Mouse (Mus musculus) layer of hippocampus, adult 2 months (tissue): ENCODE data around the gene Usp44. TPM values are rescaled to one million over a fixed set of nuclear protein-coding genes. Genes with fewer than 3 reads are reported as not detected.
A peak's percentile ranks its signal among the peaks of the same experiment; 100 is the strongest.
"Not testable (repeated sequence)": the region's sequence is repeated elsewhere in the genome, so short reads cannot be mapped to it uniquely, and the experiment has no call there.

Experiments
- DNase-seq, 2 experiments: peaks; one replicate each; pipeline ENCODE4 v3.0.0; 2022; ENCODE audit warnings: low spot score in 2 of 2
- H3K27ac ChIP-seq: fragments of 200-600 bp; 2 replicates; pipeline ENCODE4 v1.8.1; 2022
- H3K4me3 ChIP-seq: fragments of 200-600 bp; 2 replicates; pipeline ENCODE4 v1.8.1; 2022; ENCODE audit warnings: mild to moderate bottlenecking
- CTCF ChIP-seq: fragments of 200-600 bp; conservative IDR thresholded peaks from 2 replicates; pipeline ENCODE4 v1.8.1; 2022; ENCODE audit warnings: antibody characterized with exemption, mild to moderate bottlenecking, moderate library complexity
- long read RNA-seq, 2 experiments: library from polyadenylated mRNA; stranded (forward); transcript quantifications; one replicate each; pipeline ENCODE4 v2.0.0; 2021; ENCODE audit warnings: borderline mapping rate in 2 of 2
- total RNA-seq, 2 experiments: library from RNA; stranded (reverse); gene quantifications; 2 replicates each; pipeline ENCODE4 v1.2.3; 2021

Gene Usp44
- not detected for total RNA-seq
- long read RNA-seq, experiment 1: 0 reads
- long read RNA-seq, experiment 2: 0 reads

DNA sequence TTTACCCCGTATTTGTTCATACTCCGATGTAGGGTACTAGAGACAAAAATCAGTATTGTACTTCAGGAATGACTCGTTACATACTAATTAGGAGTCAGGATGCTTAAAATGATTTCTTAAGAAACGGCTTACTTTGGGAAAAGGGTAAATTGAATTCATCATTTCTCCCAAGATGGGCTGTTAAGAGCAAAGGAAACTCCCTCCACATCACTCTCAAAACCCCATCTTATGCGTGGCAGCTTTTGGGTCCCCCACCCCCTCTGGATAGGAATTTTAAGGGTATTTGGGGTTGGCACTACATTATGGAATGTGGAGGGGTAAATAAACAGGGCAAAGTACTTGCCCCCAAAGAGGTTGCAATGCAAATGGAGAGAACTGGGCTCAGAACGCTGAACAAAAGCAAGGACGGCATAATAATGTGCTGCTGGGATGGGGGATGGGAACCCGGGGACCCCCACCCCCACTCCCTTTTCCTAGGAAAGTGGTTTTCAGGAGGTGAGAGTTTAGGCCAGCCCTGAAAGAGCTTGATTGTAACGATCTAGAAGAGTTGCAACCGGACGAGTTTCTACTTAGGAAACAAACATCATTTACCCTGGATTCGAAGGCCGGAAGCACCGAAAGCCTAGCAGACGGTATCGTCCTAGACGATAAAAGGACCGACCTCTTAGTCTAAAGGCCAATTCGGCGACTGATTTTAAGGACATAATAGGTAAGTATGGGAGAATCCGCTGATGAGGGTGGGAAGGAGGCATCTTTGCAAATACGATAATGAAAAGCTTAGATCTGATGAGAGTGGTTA is at the start of gene Usp44:
TSS of gene Usp44 (plus strand) at position 625 of the 799 bp plus-strand sequence.
- no peak for DNase-seq
- Histone ChIP-seq H3K4me3 (no peak within 1 kb of the TSS), H3K27ac (no peak within 1 kb of the TSS)
- TF ChIP-seq CTCF: no peak

DNA sequence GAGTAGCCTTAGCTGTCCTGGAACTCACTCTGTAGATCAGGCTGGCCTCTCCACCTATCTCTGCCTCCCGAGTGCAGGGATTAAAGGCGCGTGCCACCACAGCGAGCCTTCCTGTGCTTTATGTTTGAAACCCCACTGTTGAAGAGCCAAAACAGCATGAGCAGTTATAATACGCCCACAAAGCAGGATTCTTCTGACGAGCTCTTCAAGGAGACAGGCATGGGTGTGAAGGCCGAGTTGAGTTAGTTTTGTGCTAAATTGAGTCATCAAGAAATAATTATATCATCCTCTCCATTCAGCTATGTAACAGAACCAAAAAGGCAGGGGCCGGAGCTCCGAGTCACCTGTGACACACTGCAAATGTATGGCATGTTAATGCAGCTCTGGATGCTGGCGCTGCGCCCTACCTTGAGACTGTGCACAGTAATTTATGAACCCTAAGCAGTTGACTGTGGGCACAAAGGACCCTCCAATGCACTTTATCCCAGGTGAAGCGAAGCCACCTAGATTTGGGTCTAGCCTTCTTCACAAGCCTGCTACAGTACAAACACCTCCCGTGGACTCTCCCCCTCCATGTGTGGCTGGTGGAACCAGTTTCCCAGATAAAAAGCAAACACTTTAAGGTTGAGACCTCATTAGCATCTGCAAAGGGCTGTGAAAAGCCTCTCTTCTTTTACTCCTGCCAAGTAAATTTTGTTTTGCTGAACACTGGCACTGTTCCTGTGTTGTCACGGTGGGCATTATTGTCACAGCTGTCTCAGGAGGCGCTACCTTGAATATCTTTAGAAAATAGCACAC is 47.9 kb upstream of the Usp44 start:
- DNase-seq: no peak
- no peak overlapping the region for H3K4me3 ChIP-seq
- no peak overlapping the region for H3K27ac ChIP-seq
- no peak for TF ChIP-seq CTCF

DNA sequence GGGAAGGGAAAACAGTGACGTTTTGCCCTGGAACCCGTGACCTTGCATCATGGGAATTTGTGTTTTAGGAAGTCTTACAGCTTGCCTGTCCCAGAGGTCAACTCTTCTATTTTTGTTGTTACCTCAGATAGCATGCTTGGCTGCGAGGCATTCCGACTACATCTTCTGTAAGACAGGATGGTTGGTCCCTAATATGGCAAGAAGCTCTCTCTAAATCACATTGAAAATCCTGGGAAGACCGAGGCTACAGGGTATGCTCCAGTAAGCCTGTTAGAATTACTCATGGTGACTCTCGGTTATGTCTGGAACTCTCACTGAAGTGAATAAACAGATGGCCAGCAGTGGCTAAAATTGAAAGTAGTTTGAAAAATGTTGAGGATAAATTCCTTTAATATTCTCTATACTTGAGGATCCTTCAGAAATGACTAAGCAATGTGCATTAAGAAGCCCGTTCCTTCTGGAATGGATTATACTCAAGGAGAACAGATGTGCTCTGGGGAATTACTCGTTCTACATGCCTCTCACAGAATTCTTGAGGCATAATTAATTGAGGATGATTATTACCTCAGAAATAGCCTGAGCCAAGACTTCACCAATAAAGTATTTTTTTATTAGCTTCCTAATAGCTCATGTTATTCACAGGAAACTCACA is 31.5 kb upstream of the Usp44 start:
- H3K27ac ChIP-seq: no peak overlapping the region
- no peak for TF ChIP-seq CTCF
- no peak for DNase-seq
- H3K4me3 ChIP-seq: no peak overlapping the region

DNA sequence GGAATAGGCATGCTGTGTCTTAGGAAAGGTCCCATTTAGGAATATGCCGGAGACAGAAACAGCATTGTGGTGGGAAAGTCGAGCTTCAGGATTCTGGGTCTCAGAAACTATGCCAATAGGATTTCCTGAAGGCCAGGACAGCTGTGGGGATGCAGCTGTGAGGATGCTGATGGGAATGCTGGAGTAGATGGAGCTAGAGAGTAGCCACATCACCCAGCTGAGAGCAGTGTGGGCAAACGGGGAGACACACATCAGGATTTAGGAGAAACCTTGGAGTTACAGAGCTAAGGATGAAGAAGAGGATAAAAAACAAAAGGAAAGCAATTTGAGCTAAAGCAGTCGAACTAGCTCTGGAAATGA is 31.0 kb upstream of the Usp44 start:
- DNase-seq: no peak
- Histone ChIP-seq H3K27ac (no peak overlapping the region), H3K4me3 (no peak overlapping the region)
- no peak for TF ChIP-seq CTCF

DNA sequence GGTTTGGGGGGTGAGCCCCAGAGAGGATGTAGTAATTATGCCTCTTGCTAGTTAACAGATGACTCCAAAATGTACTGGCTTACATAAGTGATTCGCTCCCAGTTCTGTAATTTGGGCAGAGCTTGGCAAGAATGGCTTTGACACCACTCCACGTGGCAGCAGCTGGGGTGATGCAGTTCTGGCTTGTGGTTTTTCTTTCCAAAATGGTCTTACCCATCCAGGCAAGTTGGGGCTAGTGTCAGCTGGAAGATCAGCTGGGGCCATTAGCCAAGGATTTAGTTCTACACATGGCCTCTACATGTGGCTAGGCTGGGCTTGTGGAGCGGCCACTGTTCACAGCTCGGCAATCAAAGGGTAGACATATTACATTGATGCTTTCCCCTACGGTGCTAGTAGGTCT is 30.5 kb upstream of the Usp44 start:
- DNase-seq: no peak
- Histone ChIP-seq H3K4me3 (no peak overlapping the region), H3K27ac (no peak overlapping the region)
- TF ChIP-seq CTCF: no peak

DNA sequence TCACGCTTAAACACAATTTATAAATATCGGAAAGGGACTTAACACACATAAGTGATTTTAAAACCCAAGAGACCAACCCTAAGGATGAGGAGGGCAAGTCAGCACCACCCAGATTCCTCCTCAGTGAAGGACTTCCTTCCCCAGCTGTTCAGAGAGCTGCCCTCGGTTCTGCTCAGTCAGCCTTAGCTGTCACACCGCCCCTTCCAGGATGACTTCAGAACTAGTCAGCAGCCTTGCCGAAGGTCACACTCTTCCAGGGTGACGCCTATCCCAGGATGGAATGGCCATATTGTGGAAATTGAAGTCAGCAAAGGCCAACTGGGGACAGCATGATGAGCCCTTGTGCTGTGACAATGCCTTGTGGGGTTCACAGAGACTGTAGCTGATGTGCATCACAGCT is 28.2 kb upstream of the Usp44 start:
- no peak overlapping the region for H3K27ac ChIP-seq
- no peak for DNase-seq
- H3K4me3 ChIP-seq: no peak overlapping the region
- TF ChIP-seq CTCF: no peak

DNA sequence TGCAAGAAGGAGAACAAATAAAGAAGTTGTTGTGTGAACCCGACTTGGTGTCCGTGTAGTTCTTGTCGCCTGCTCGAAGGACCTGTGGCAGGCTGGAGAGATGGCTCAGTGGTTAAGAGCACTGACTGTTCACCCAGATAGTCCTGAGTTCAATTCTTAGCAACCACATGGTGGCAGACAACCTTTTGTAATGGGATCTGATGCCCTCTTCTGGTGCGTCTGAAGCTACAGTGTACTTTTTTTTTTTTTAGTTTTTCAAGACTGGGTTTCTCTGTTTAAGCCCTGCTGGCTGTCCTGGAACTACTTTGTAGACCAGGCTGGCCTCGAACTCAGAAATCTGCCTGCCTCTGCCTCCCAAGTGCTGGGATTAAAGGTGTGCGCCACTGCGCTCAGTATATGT is 21.9 kb upstream of the Usp44 start:
- TF ChIP-seq CTCF: peak; percentile 24
- not testable (repeated sequence) for H3K27ac ChIP-seq, DNase-seq, H3K4me3 ChIP-seq

DNA sequence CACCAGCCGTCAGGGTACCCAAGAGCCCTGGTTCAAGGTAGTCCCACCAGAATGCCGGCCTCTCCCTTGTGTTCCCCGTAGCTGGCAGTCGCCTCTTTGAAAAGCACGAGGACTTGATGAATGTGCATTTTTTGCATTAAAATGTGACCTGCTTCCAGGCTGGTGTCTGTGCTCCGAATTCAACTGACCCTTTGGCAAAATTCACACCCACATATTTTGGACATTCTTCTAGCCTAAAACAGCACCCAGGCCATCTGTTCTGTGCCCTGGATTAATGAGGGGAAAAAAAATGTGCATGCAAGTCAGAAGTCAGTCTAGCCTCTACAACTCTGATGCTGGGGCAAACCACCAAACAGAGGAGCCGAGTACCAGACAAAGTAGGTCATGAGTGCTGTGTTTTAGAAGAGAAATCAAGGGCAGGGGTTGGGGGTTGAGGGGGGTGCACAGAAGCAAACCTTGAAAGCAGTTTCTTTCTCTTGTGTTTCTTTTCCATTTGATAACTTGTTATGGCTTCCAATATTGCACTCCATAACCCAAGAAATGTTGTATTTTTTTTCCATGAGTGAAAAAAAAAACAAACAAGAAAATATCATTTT is 20.7 kb upstream of the Usp44 start:
- no peak overlapping the region for H3K4me3 ChIP-seq
- no peak for TF ChIP-seq CTCF
- no peak for DNase-seq
- H3K27ac ChIP-seq: no peak overlapping the region

DNA sequence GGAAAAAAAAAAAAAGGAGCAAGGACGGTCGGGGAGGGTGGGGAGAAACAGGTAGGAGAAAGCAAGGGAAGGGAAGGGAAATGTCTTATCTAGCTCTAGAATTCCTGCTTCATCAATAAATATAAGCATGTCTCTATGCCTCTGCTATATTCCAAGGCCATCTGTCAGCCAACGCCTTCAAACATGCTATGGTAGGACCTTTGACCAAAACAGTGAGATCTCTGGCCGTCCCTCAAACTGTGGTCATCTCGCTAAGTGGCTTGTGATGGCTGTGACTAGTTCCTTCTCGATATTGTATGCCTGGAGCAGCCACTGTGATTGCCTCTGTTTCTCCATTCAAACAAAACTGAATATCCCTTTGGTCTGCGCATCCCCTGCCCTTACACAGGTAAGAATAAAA is 19.3 kb upstream of the Usp44 start:
- no peak for DNase-seq
- no peak for TF ChIP-seq CTCF

DNA sequence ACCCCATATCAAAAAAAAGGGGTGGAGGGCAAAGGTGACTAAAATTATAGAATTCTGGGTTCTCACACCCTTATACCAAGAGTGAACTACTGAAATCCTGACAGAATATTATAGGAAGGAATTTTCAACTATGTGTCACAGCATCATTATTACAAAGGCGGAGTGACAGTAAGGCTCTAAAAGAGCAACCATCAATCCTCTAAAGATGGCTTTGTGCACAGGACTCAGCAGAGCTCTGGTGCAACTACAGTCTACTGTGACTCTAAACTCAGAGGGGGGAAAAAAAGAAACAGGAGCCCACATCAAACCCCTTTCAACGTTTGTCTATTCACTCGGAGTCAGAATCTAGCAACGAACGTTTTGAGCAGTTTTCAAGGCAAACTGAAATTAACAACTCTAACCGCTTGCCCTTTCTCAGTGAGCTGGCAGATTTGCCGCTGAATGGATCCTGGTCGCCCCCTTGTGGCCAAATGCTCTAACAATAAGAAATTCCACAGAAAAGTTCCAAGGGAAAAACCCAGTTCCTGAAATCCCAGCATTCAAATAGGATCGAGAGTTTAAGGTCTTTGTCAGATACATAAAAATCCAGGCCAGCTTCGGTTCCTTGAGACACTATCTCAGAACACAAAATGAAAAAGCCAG is 18.5 kb upstream of the Usp44 start:
- H3K4me3 ChIP-seq: peak overlapping the region; percentile 44
- no peak overlapping the region for H3K27ac ChIP-seq
- peak; percentile 91 for TF ChIP-seq CTCF
- peak; percentile 71 to 92 for DNase-seq

More for the DNA sequence above, 19.3 kb upstream of the Usp44 start:
- Histone ChIP-seq H3K4me3 (no peak overlapping the region), H3K27ac (no peak overlapping the region)

DNA sequence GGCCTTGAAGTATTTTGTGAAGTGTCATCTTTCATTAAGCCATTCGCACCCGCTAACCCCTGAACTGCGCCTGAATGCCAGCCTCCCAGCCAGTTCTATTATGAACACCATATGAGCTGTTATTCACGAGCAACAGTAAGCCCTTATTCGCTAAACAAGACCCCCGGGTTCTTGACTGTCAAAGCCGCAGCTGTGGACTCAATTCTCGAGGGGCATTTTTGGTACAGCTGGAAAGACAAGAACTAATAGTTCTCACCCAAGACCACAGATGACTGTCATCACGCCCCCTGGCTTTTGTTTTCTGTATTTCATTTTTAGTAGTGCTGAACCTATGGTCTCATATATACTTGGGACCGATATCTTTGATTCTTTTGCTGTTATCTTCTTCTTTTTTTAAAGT is 17.6 kb upstream of the Usp44 start:
- no peak overlapping the region for H3K4me3 ChIP-seq
- no peak overlapping the region for H3K27ac ChIP-seq
- peak; percentile 57 for TF ChIP-seq CTCF
- DNase-seq: no peak

DNA sequence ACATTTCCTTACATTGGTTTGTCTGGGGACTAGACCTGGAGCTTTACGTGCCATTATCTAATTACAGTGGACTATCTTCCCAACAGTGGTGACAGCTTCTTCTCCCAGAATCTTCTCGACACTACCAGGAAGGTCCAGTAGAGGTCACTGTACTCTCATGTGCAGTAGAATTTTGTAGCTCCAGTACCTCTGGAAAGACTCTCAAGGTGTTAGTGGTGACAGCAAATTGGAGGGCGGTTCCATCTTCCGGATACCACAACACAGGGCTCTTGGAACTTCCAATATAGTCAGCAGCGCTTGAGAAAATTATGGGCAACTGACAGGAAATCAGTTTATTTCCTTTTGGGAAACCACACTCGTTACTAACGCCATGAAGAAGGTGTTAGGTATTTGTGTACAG is 12.7 kb upstream of the Usp44 start:
- Histone ChIP-seq H3K4me3 (no peak overlapping the region), H3K27ac (no peak overlapping the region)
- TF ChIP-seq CTCF: peak; percentile 92
- peak; percentile 58 to 80 for DNase-seq
